Mouse (Mus musculus) liver, embryonic 11.5 days (tissue): ENCODE results near the gene Cadm4. TPM values are rescaled to one million over a fixed set of nuclear protein-coding genes. Genes with fewer than 3 reads are reported as not detected.

ENCODE experiments used
- ATAC-seq: fragments of 200-750 bp; cut with Nextera tagmentation; replicated peaks from 2 replicates; pipeline ENCODE4 v1.8.0; 2017; ENCODE audit warnings: moderate number of reproducible peaks, mild to moderate bottlenecking, moderate TSS enrichment, moderate library complexity; ENCODE audit not compliant: low FRiP score
- DNase-seq: peaks from one replicate; pipeline ENCODE4 v3.0.0-alpha.2; 2017; ENCODE audit warnings: low spot score
- H3K27ac ChIP-seq: fragments of 300-500 bp; sonication (generic); 2 replicates; pipeline ENCODE4 v1.5.1; 2014; ENCODE audit warnings: mild to moderate bottlenecking, low read depth, low read length, control low read depth
- H3K27me3 ChIP-seq: fragments of 300-500 bp; sonication (generic); replicated peaks from 2 replicates; pipeline ENCODE4 v1.6.1; 2014; ENCODE audit warnings: low read length, mixed read lengths; ENCODE audit not compliant: control insufficient read depth, insufficient read depth
- H3K36me3 ChIP-seq: fragments of 300-500 bp; sonication (generic); 2 replicates; pipeline ENCODE4 v1.6.1; 2014; ENCODE audit warnings: mild to moderate bottlenecking, low read length, moderate library complexity, mixed read lengths; ENCODE audit not compliant: control insufficient read depth, insufficient read depth
- H3K4me1 ChIP-seq: fragments of 300-500 bp; sonication (generic); replicated peaks from 2 replicates; pipeline ENCODE4 v1.6.1; 2014; ENCODE audit warnings: low read length, mixed read lengths; ENCODE audit not compliant: control insufficient read depth, insufficient read depth
- H3K4me2 ChIP-seq: fragments of 300-500 bp; sonication (generic); 2 replicates; pipeline ENCODE4 v1.6.1; 2014; ENCODE audit warnings: mild to moderate bottlenecking, control low read depth, moderate library complexity
- H3K4me3 ChIP-seq: fragments of 300-500 bp; sonication (generic); 2 replicates; pipeline ENCODE4 v1.5.1; 2014; ENCODE audit warnings: low read depth, low read length, control low read depth
- H3K9ac ChIP-seq: fragments of 300-500 bp; sonication (generic); 2 replicates; pipeline ENCODE4 v1.6.1; 2014; ENCODE audit warnings: low read depth, low read length, control low read depth
- H3K9me3 ChIP-seq: fragments of 300-500 bp; sonication (generic); 2 replicates; pipeline ENCODE4 v1.6.1; 2016; ENCODE audit warnings: low read length, inconsistent platforms, mixed read lengths; ENCODE audit not compliant: control insufficient read depth
- WGBS: fragments of 180-500 bp; shearing (Covaris S2); extraction: QIAGEN DNeasy Blood & Tissue Kit; methylation state at CpG from one replicate; pipeline ENCODE4 v1.1.7; 2014; 5-methylcytosine and 5-hydroxymethylcytosine counted together
- polyA plus RNA-seq: library from polyadenylated mRNA; unstranded; fragments of >200 nt; fragmentation: Nextera tagmentation; extraction: Ambion mirVana; gene quantifications from 2 replicates; pipeline ENCODE4 v1.2.1, GENCODE M21; 2014

The Cadm4 gene
- polyA plus RNA-seq, 1 experiment from 2014 or later: 0.25 TPM

GRCm38 (mm10) chr7:24459843-24460242, 22.0 kb upstream of the Cadm4 start:
- peaks cover 10% of the 10 kb centered on the region for H3K4me1 ChIP-seq
- no peak overlapping the region for H3K9ac ChIP-seq
- no peak overlapping the region for H3K4me2 ChIP-seq
- no peak overlapping the region for H3K27ac ChIP-seq
- ATAC-seq (no peak), DNase-seq (no peak)
- 57% methylated on average over 3 of the region's 3 CpGs for WGBS
- peaks cover 2% of the 10 kb centered on the region for H3K27me3 ChIP-seq
- H3K36me3 ChIP-seq: no peaks in the 10 kb centered on the region
- H3K4me3 ChIP-seq: no peak overlapping the region
- no peaks in the 10 kb centered on the region for H3K9me3 ChIP-seq

- no peak overlapping the region for H3K4me2 ChIP-seq
These were observed 20.3 kb upstream of the Cadm4 start for GRCm38 (mm10) chr7:24461376-24462051.

GRCm38 (mm10) chr7:24462388-24463319, 19.2 kb upstream of the Cadm4 start, which contains the start of gene Plaur:
Plaur (plus strand) TSS chr7:24462484.
- Histone ChIP-seq H3K9ac (peak within 1 kb of the TSS; percentile 42), H3K36me3 (no peaks in the 10 kb centered on the region), H3K4me2 (peak within 1 kb of the TSS; percentile 68), H3K27ac (peak within 1 kb of the TSS; percentile 41; the same call in 1 of the 2 replicates), H3K9me3 (no peaks in the 10 kb centered on the region), H3K4me3 (peak within 1 kb of the TSS; percentile 46), H3K27me3 (peaks cover 2% of the 10 kb centered on the region), H3K4me1 (peaks cover 10% of the 10 kb centered on the region)
- ATAC-seq: peak; percentile 63
- peak; percentile 56 for DNase-seq
- WGBS: 2% methylated on average over 27 of the region's 27 CpGs

More at GRCm38 (mm10) chr7:24461376-24462051, 20.3 kb upstream of the Cadm4 start:
- peaks cover 2% of the 10 kb centered on the region for H3K27me3 ChIP-seq
- peaks cover 10% of the 10 kb centered on the region for H3K4me1 ChIP-seq
- no peaks in the 10 kb centered on the region for H3K36me3 ChIP-seq
- no peak for DNase-seq
- no peaks in the 10 kb centered on the region for H3K9me3 ChIP-seq
- no peak overlapping the region for H3K4me3 ChIP-seq
- H3K9ac ChIP-seq: no peak overlapping the region
- WGBS: 34% methylated on average over 14 of the region's 14 CpGs
- no peak overlapping the region for H3K27ac ChIP-seq
- ATAC-seq: no peak

GRCm38 (mm10) chr7:24466835-24467234, 15.0 kb upstream of the Cadm4 start:
- peaks cover 6% of the 10 kb centered on the region; the same call in 1 of the 2 replicates for H3K4me1 ChIP-seq
- H3K27ac ChIP-seq: no peak overlapping the region
- no peak for ATAC-seq
- no peak for DNase-seq
- no peak overlapping the region for H3K9ac ChIP-seq
- 56% methylated on average over 6 of the region's 6 CpGs for WGBS
- no peaks in the 10 kb centered on the region for H3K9me3 ChIP-seq
- no peak overlapping the region for H3K4me3 ChIP-seq
- no peaks in the 10 kb centered on the region for H3K27me3 ChIP-seq
- H3K36me3 ChIP-seq: peaks cover 2% of the 10 kb centered on the region
- no peak overlapping the region for H3K4me2 ChIP-seq

GRCm38 (mm10) chr7:24467886-24468285, 13.9 kb upstream of the Cadm4 start:
- WGBS: 78% methylated on average over 5 of the region's 5 CpGs
- no peak overlapping the region for H3K4me2 ChIP-seq
- DNase-seq (no peak), ATAC-seq (no peak)
- H3K27ac ChIP-seq: no peak overlapping the region
- no peaks in the 10 kb centered on the region for H3K27me3 ChIP-seq
- H3K9me3 ChIP-seq: no peaks in the 10 kb centered on the region
- H3K36me3 ChIP-seq: peaks cover 2% of the 10 kb centered on the region
- H3K4me3 ChIP-seq: no peak overlapping the region
- peaks cover under 1% of the 10 kb centered on the region; the same call in 1 of the 2 replicates for H3K4me1 ChIP-seq
- H3K9ac ChIP-seq: no peak overlapping the region

GRCm38 (mm10) chr7:24469126-24469525, 12.7 kb upstream of the Cadm4 start:
- no peak for DNase-seq
- ATAC-seq: no peak
- no peaks in the 10 kb centered on the region for H3K27me3 ChIP-seq
- H3K4me3 ChIP-seq: no peak overlapping the region
- WGBS: 82% methylated on average over 3 of the region's 3 CpGs
- H3K9ac ChIP-seq: no peak overlapping the region
- H3K36me3 ChIP-seq: peaks cover 2% of the 10 kb centered on the region
- H3K9me3 ChIP-seq: no peaks in the 10 kb centered on the region
- no peaks in the 10 kb centered on the region for H3K4me1 ChIP-seq
- no peak overlapping the region for H3K27ac ChIP-seq
- no peak overlapping the region for H3K4me2 ChIP-seq

- Histone ChIP-seq H3K36me3 (peaks cover 2% of the 10 kb centered on the region), H3K4me2 (no peak overlapping the region), H3K4me1 (no peaks in the 10 kb centered on the region), H3K4me3 (no peak overlapping the region), H3K9me3 (no peaks in the 10 kb centered on the region), H3K9ac (no peak overlapping the region), H3K27me3 (no peaks in the 10 kb centered on the region), H3K27ac (no peak overlapping the region)
- no peak for ATAC-seq
- WGBS: 90% methylated on average over 7 of the region's 7 CpGs
- no peak for DNase-seq
These were observed 11.5 kb upstream of the Cadm4 start for GRCm38 (mm10) chr7:24470356-24470755.

GRCm38 (mm10) chr7:24472442-24472841, 9.4 kb upstream of the Cadm4 start:
- ATAC-seq (no peak), DNase-seq (no peak)
- WGBS: 80% methylated on average over 6 of the region's 6 CpGs
- H3K27me3 ChIP-seq: no peaks in the 10 kb centered on the region
- H3K9me3 ChIP-seq: no peaks in the 10 kb centered on the region
- peaks cover 2% of the 10 kb centered on the region for H3K36me3 ChIP-seq
- H3K4me1 ChIP-seq: no peaks in the 10 kb centered on the region
- no peak overlapping the region for H3K4me2 ChIP-seq
- no peak overlapping the region for H3K9ac ChIP-seq
- no peak overlapping the region for H3K4me3 ChIP-seq
- no peak overlapping the region for H3K27ac ChIP-seq
